Mouse (Mus musculus): ENCODE measurements around the gene Gm45837. TPM values are rescaled to one million over a fixed set of nuclear protein-coding genes. Genes with fewer than 3 reads are reported as not detected.

The Gm45837 gene
- polyA plus RNA-seq, 1 experiment from 2014 or later = 10.3 TPM

DNA sequence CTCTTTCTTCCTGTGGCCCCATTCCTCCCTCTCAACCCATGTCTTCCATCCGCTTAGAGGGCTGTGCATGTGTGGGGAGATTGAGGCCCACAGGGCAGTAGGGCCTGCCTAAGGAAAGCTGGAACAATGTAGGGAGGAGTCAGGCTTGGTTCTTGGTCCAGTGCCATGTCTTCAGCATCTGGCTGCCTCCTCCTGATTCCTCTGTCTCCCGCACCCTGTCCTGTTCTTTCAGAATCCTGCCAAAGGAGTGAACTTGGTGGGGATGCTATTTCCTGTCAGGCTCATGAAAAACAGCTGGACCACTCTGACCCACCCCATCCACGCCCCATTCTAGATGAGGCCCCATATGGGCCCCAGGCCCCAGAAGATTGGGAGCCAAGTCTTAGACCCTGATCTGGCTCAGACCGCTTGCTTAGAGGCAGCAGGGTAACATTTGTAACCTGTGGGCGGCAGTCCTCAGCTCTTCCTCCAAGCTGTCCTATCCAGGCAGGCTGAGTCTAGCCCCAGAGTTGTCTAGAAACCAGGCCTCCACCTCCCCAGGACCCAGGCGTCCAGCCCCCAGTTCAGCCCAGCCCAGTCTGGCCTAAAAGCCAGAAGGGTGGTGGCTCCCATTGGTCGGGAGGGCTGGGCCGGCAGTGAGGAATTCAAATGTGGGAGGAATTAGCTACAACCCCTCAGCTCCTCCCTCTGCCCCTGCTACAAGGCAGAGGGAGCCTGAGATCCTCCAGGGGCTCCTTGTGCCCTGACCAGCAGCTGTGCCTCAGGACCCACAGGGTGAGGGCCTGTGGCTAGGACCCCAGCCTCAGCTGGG is 16.8 kb upstream of the Gm45837 start:
- peaks cover 36% of the 10 kb centered on the region for H3K36me3 ChIP-seq
- H3K9me3 ChIP-seq = no peaks in the 10 kb centered on the region
- peak overlapping the region; percentile 37; the same call in 1 of the 2 replicates for H3K9ac ChIP-seq
- ATAC-seq (ENCODE audit: borderline replicate concordance, extremely low read depth, low FRiP score, low TSS enrichment) = peak; percentile 92
- H3K27me3 ChIP-seq = no peaks in the 10 kb centered on the region
- H3K4me1 ChIP-seq = peaks cover 46% of the 10 kb centered on the region
- H3K4me3 ChIP-seq = peak overlapping the region; percentile 46
- 20% methylated on average over 8 of the region's 8 CpGs for WGBS
- H3K27ac ChIP-seq = peak overlapping the region; percentile 99
- H3K4me2 ChIP-seq = peak overlapping the region; percentile 55

DNA sequence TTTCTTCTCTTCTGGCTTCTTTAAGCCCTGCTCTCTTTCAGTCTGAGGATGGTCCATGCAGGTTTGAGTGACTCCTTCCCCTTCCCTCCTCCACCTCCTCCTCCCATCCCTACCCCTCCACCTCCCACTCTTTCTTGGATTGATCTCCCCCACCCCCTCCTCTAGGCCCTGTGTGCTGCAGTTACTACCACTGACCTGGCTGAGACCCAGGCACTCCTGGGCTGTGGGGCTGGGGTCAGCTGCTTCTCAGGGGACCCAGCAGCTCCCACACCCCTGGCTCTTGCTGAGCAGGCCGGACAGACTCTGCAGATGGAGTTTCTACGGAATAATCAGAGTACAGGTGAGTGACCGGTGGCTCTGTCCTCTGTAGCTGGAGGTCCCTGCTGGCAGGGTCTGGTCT is 16.1 kb upstream of the Gm45837 start:
- Histone ChIP-seq H3K27ac (peak overlapping the region; percentile 99), H3K9ac (peak overlapping the region; percentile 37), H3K4me2 (peak overlapping the region; percentile 55), H3K4me3 (peak overlapping the region; percentile 46), H3K9me3 (no peaks in the 10 kb centered on the region), H3K27me3 (no peaks in the 10 kb centered on the region), H3K4me1 (peaks cover 46% of the 10 kb centered on the region), H3K36me3 (peaks cover 42% of the 10 kb centered on the region)
- 40% methylated on average over 3 of the region's 3 CpGs for WGBS
- ATAC-seq (ENCODE audit: borderline replicate concordance, extremely low read depth, low FRiP score, low TSS enrichment) = no peak

DNA sequence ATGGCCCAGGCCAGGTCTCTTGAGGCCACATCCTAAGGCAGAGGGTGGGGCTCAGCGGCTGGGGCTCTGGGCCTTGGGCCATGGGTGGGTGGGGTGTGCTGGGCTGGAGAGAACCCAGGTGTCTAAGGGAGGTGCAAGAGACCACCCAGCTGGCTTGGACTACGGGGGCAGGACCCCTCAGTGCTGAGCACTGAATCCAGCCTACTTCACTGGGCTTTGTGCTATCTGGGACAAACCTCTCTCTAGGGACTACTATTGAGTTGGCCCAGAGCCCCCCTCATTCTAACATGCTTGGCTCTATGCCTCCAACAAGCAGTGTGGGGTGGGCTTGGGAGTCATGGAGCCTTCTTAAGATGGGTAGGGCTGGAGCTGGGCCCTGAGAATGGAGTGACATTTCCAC is 15.2 kb upstream of the Gm45837 start:
- WGBS = 38% methylated on average over 2 of the region's 2 CpGs
- H3K9ac ChIP-seq = peak overlapping the region; percentile 37
- H3K4me1 ChIP-seq = peaks cover 44% of the 10 kb centered on the region

DNA sequence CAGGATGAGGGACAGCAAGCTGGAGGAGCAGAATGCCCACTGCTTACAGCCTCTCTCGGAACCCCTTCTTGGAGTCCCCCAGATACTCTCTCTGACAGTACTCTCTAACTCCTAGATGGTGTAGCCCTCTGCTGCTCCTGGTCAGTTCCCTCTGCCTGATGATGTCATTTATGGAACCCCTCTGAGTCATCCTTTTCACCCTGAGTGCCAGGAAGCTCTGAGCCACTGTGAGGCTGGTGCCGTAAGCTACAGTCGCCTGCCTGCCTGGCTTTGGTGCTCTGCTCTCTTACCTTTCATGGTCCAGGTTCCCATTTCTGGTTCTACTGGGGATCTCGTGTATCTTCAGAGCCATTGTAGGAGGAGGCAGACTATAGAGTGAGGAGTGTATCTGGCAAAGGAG is 13.5 kb upstream of the Gm45837 start:
- peaks cover 27% of the 10 kb centered on the region for H3K4me1 ChIP-seq
- no peak overlapping the region for H3K27ac ChIP-seq
- no peak overlapping the region for H3K4me3 ChIP-seq
- no peak for ATAC-seq (ENCODE audit: borderline replicate concordance, extremely low read depth, low FRiP score, low TSS enrichment)
- no peak overlapping the region for H3K4me2 ChIP-seq
- peaks cover 57% of the 10 kb centered on the region for H3K36me3 ChIP-seq
- 92% methylated on average over 4 of the region's 4 CpGs for WGBS
- H3K9me3 ChIP-seq = no peaks in the 10 kb centered on the region
- no peaks in the 10 kb centered on the region for H3K27me3 ChIP-seq
- H3K9ac ChIP-seq = no peak overlapping the region

More for the DNA sequence above, 15.2 kb upstream of the Gm45837 start:
- Histone ChIP-seq H3K4me2 (peak overlapping the region; percentile 55), H3K36me3 (peaks cover 44% of the 10 kb centered on the region), H3K4me3 (peak overlapping the region; percentile 46), H3K27ac (peak overlapping the region; percentile 99), H3K27me3 (no peaks in the 10 kb centered on the region), H3K9me3 (no peaks in the 10 kb centered on the region)
- no peak for ATAC-seq (ENCODE audit: borderline replicate concordance, extremely low read depth, low FRiP score, low TSS enrichment)

DNA sequence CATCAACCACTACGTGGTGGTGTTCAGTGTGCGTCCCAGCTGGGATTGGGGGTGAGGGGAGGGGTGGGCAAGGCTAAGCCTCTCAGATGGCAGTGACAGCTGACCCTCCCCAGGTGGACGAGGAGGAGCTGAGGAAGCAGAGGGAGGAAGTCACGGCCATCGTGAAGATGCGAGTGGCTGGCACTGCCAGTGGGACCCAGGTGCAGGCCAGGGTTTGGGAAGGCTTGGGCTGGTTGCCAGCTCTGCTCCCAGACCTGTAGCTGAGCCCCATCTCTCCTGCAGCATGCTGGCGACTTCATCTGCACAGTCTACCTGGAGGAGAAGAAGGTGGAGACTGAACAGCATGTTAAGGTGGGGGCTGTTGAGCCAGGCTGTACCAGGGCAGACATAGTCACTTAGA is 9.2 kb upstream of the Gm45837 start:
- Histone ChIP-seq H3K27ac (no peak overlapping the region), H3K4me1 (no peaks in the 10 kb centered on the region), H3K27me3 (no peaks in the 10 kb centered on the region), H3K9ac (no peak overlapping the region), H3K36me3 (peaks cover 91% of the 10 kb centered on the region), H3K9me3 (no peaks in the 10 kb centered on the region), H3K4me2 (no peak overlapping the region), H3K4me3 (no peak overlapping the region)
- ATAC-seq (ENCODE audit: borderline replicate concordance, extremely low read depth, low FRiP score, low TSS enrichment) = no peak
- WGBS = 80% methylated on average over 7 of the region's 7 CpGs

DNA sequence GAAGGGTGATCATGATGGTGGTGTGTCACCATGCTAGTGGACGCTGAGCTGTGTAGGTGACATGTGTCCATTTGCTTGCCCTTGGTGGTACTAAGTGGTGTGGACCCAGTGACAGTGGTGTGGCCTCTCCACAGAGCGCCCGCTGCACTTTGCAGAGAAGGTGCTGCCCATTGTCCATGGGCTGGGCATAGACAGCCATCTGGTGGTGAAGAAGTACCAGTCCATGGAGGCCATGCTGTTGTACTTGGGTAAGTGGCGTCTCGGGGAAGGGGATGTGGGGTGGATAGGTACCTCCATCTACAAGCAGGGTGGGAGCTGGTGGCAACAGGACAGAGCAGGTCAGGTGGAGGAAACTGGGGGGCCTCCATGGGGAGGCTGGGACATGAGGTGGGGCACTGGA is 6.9 kb upstream of the Gm45837 start:
- Histone ChIP-seq H3K27me3 (no peaks in the 10 kb centered on the region), H3K27ac (no peak overlapping the region), H3K36me3 (peaks cover 89% of the 10 kb centered on the region), H3K9me3 (no peaks in the 10 kb centered on the region), H3K4me1 (no peaks in the 10 kb centered on the region), H3K9ac (no peak overlapping the region), H3K4me2 (no peak overlapping the region), H3K4me3 (no peak overlapping the region)
- WGBS = 86% methylated on average over 5 of the region's 5 CpGs
- no peak for ATAC-seq (ENCODE audit: borderline replicate concordance, extremely low read depth, low FRiP score, low TSS enrichment)

DNA sequence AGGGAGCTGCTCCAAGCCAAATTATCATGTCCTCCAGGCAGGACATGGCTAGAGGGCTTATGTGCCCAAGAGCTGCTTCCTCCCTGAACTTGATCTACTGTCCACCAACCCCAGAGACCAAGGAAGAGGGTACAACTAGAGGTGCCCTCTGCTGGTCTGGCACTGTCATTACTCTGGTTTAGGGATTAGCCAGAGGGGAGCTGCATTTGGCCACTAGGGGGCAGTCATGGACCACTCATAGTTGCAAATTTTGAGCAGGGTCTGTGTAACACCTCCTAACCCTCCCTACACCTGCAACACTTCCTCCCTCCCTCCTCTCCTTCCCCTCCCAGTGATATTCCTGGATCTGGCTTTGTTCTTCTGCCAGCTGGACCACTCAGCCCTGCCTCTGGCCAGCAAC is 2.1 kb downstream of the Gm45837 start:
- no peak overlapping the region for H3K4me2 ChIP-seq
- H3K9ac ChIP-seq = no peak overlapping the region
- H3K27ac ChIP-seq = no peak overlapping the region
- no peak overlapping the region for H3K4me3 ChIP-seq
- H3K36me3 ChIP-seq = peaks cover 40% of the 10 kb centered on the region
- no peaks in the 10 kb centered on the region for H3K27me3 ChIP-seq
- H3K9me3 ChIP-seq = no peaks in the 10 kb centered on the region
- ATAC-seq (ENCODE audit: borderline replicate concordance, extremely low read depth, low FRiP score, low TSS enrichment) = peak; percentile 6; the same call in 1 of the 2 replicates
- H3K4me1 ChIP-seq = peaks cover 29% of the 10 kb centered on the region

DNA sequence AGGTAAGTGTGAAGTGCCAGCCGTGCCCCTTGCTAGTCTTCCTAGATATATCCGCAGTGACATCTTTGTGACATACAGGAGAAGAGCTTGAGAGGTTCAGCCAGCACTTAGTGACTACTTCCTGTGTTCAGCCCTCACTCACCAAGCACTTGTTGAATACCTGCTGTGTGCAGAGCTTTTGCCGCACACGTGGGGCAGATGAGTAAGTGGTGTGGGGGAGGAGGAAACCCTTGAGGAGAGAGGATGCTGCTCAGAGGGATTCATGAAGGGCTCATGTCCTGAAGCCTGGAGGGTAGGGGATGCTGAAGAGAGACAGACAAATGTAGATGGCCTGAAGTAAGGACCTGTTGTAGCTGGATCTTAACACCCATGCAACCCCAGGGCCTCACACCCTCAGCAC is 3.5 kb downstream of the Gm45837 start:
- H3K4me1 ChIP-seq = peaks cover 29% of the 10 kb centered on the region
- H3K9ac ChIP-seq = no peak overlapping the region
- peak overlapping the region; percentile 55; the same call in 1 of the 2 replicates for H3K27ac ChIP-seq
- peaks cover 26% of the 10 kb centered on the region for H3K36me3 ChIP-seq
- no peak overlapping the region for H3K4me3 ChIP-seq
- WGBS = 31% methylated on average over 4 of the region's 4 CpGs
- no peak overlapping the region for H3K4me2 ChIP-seq
- H3K9me3 ChIP-seq = no peaks in the 10 kb centered on the region
- H3K27me3 ChIP-seq = no peaks in the 10 kb centered on the region
- ATAC-seq (ENCODE audit: borderline replicate concordance, extremely low read depth, low FRiP score, low TSS enrichment) = no peak

DNA sequence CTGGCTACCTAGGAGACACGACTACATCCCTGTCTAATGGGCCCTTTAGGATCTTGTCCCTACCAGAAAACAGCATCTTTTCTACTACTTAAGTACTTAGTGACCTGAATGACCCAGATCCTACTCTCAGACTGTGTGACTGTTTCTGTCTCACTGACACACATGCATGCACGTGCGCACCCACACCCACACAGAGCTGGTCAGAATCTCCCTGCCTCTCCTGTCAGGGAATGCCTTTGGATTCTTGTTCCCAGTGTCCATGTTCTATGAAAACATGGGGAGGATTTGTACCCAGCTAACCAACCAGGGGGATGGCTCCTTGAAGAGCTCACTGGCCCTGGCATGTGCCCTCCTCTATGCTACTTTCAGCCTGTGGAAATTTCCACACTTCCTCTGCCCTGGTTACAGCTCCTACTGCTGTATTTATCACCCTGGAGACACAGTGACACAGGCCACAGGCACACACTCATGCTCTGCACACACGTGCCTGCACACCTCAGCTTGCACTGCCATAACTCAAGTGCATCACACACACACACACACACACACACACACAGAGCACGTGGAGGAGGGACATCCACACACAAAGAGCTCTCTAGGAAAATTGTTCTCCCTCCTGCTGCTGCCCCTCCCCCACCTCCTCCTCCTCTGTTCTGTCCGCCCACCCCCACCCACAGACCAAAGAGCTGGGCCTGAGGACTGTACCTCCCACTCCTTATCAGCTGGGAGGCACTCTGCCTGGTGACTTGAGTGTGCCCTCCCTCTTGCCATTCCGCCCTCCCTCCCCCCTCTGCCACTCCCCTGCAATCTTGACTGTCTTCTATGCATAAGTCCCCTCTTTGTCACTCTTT is 4.2 kb downstream of the Gm45837 start:
- peak; percentile 56 for ATAC-seq (ENCODE audit: borderline replicate concordance, extremely low read depth, low FRiP score, low TSS enrichment)
- Histone ChIP-seq H3K9ac (no peak overlapping the region), H3K9me3 (no peaks in the 10 kb centered on the region), H3K4me1 (peaks cover 29% of the 10 kb centered on the region), H3K27me3 (no peaks in the 10 kb centered on the region), H3K36me3 (peaks cover 24% of the 10 kb centered on the region), H3K4me3 (no peak overlapping the region), H3K4me2 (no peak overlapping the region), H3K27ac (peak overlapping the region; percentile 55)
- 28% methylated on average over 7 of the region's 7 CpGs for WGBS

DNA sequence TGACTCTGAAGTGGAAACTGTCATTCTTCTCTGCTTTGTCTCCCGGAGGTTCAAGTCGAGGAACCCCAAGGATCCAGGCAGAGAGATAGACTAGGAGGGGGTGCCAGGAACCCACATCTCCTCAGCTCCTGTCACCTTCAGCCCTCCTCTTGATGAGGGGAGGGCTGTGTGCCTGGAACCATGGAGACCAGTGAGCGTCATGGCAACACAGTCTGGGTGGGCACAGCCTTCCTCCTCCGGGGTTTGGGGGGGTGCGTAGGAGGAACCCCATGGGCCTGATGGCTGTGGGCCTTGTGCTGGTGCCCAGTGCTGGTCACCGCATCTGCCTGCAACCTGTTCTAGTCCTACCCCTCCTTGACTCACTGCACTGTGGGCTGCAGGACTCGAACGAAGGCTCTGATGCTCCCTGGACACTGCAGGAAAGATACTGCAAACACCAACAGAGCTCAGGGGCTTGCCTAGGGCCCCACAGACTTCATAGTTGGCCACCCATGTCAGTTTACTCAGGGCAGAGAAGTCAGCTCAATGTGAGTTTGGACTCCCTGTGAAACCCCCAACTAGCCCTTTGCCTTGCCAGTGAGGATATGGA is 4.9 kb downstream of the Gm45837 start:
- Histone ChIP-seq H3K4me3 (no peak overlapping the region), H3K4me2 (no peak overlapping the region), H3K27me3 (no peaks in the 10 kb centered on the region), H3K27ac (peak overlapping the region; percentile 45), H3K9me3 (no peaks in the 10 kb centered on the region), H3K4me1 (peaks cover 29% of the 10 kb centered on the region), H3K36me3 (peaks cover 18% of the 10 kb centered on the region), H3K9ac (no peak overlapping the region)
- ATAC-seq (ENCODE audit: borderline replicate concordance, extremely low read depth, low FRiP score, low TSS enrichment) = 0 out of 2 replicates have a peak, but pooled peaks have one; percentile 2
- 20% methylated on average over 8 of the region's 8 CpGs for WGBS

DNA sequence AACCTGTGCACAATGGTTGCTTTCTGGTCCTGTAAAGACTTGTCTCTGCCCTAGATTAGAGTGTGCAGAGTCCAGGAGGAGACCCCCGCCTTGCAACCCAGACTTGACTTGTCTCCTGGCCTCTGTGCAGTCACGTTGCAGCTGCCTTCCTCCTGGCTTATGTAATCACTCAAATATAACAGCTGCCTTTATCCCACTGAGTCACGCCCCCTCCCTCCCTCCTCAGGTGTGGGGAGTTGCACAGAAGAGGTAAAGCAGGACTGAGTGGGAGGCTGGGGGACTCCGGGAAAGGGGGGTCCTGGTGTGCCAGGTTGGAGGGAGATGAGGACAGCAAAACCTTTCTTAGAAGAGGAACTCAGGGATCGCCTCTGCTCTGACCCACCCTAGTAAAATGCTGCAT is 5.7 kb downstream of the Gm45837 start:
- peaks cover 29% of the 10 kb centered on the region for H3K4me1 ChIP-seq
- no peaks in the 10 kb centered on the region for H3K27me3 ChIP-seq
- WGBS = 26% methylated on average over 5 of the region's 5 CpGs

More for the DNA sequence above, 5.7 kb downstream of the Gm45837 start:
- H3K9ac ChIP-seq = no peak overlapping the region
- peaks cover 12% of the 10 kb centered on the region for H3K36me3 ChIP-seq
- H3K4me3 ChIP-seq = no peak overlapping the region
- no peak overlapping the region; the same call in 1 of the 2 replicates for H3K27ac ChIP-seq
- H3K9me3 ChIP-seq = no peaks in the 10 kb centered on the region
- no peak overlapping the region for H3K4me2 ChIP-seq
- no peak for ATAC-seq (ENCODE audit: borderline replicate concordance, extremely low read depth, low FRiP score, low TSS enrichment)
